Mouse (Mus musculus): ENCODE measurements around the gene Clrn2. TPM values are rescaled to one million over a fixed set of nuclear protein-coding genes. Genes with fewer than 3 reads are reported as not detected.
A peak's percentile ranks its signal among the peaks of the same experiment; 100 is the strongest.

Gene Clrn2
- total and polyA plus RNA-seq, 2 experiments from 2014 or later: 0.27 TPM; not detected in 1

GRCm38 (mm10) chr5:45472880-45473450 is 19.4 kb downstream of the Clrn2 start:
- H3K4me1 ChIP-seq (ENCODE audit: insufficient read depth, low read length): no peaks in the 10 kb centered on the region
- H3K4me2 ChIP-seq (ENCODE audit: low read depth, low read length, poor library complexity, severe bottlenecking): no peak overlapping the region
- no peak for TF ChIP-seq CTCF (IDR thresholded peaks at IDR 0.05)
- 0 out of 2 replicates have a peak, but pooled peaks cover 4% of the 10 kb centered on the region for H3K27me3 ChIP-seq (ENCODE audit: insufficient read depth, low read length)
- H3K36me3 ChIP-seq (ENCODE audit: insufficient read depth, low read length): no peaks in the 10 kb centered on the region
- DNase-seq (ENCODE audit: low spot score) (no peak), ATAC-seq (ENCODE audit: low FRiP score) (no peak)
- H3K4me3 ChIP-seq (ENCODE audit: low read depth, low read length): no peak overlapping the region
- no peak overlapping the region for H3K9ac ChIP-seq (replicated peaks; ENCODE audit: low read length, poor library complexity, severe bottlenecking)
- no peaks in the 10 kb centered on the region for H3K9me3 ChIP-seq (ENCODE audit: low read length)
- WGBS: 46% methylated on average over 7 of the region's 7 CpGs
- no peak overlapping the region for H3K27ac ChIP-seq (ENCODE audit: low read depth, low read length)

GRCm38 (mm10) chr5:45473521-45473920 is 20.0 kb downstream of the Clrn2 start:
- WGBS: 86% methylated on average over 1 of the region's 1 CpGs
- H3K4me3 ChIP-seq (ENCODE audit: low read depth, low read length): no peak overlapping the region
- H3K27ac ChIP-seq (ENCODE audit: low read depth, low read length): no peak overlapping the region
- no peak for ATAC-seq (ENCODE audit: low FRiP score)
- TF ChIP-seq CTCF (IDR thresholded peaks at IDR 0.05): no peak
- no peaks in the 10 kb centered on the region for H3K9me3 ChIP-seq (ENCODE audit: low read length)
- DNase-seq (ENCODE audit: low spot score): no peak
- H3K9ac ChIP-seq (replicated peaks; ENCODE audit: low read length, poor library complexity, severe bottlenecking): no peak overlapping the region
- no peak overlapping the region for H3K4me2 ChIP-seq (ENCODE audit: low read depth, low read length, poor library complexity, severe bottlenecking)
- H3K4me1 ChIP-seq (ENCODE audit: insufficient read depth, low read length): no peaks in the 10 kb centered on the region
- H3K36me3 ChIP-seq (ENCODE audit: insufficient read depth, low read length): no peaks in the 10 kb centered on the region
- H3K27me3 ChIP-seq (ENCODE audit: insufficient read depth, low read length): 0 out of 2 replicates have a peak, but pooled peaks cover 4% of the 10 kb centered on the region

- H3K4me1 ChIP-seq (ENCODE audit: insufficient read depth, low read length): no peaks in the 10 kb centered on the region
- H3K4me3 ChIP-seq (ENCODE audit: low read depth, low read length): no peak overlapping the region
- peak; percentile 95 for TF ChIP-seq CTCF (IDR thresholded peaks at IDR 0.05)
- 30% methylated on average over 6 of the region's 6 CpGs for WGBS
- H3K4me2 ChIP-seq (ENCODE audit: low read depth, low read length, poor library complexity, severe bottlenecking): no peak overlapping the region
- 0 out of 2 replicates have a peak, but pooled peaks cover 4% of the 10 kb centered on the region for H3K27me3 ChIP-seq (ENCODE audit: insufficient read depth, low read length)
- no peak overlapping the region for H3K9ac ChIP-seq (replicated peaks; ENCODE audit: low read length, poor library complexity, severe bottlenecking)
- ATAC-seq (ENCODE audit: low FRiP score): peak; percentile 44; the same call in 1 of the 2 replicates
- H3K9me3 ChIP-seq (ENCODE audit: low read length): no peaks in the 10 kb centered on the region
- no peaks in the 10 kb centered on the region for H3K36me3 ChIP-seq (ENCODE audit: insufficient read depth, low read length)
- DNase-seq (ENCODE audit: low spot score): peak; percentile 91
- no peak overlapping the region for H3K27ac ChIP-seq (ENCODE audit: low read depth, low read length)
Measured at GRCm38 (mm10) chr5:45474215-45474614, 20.7 kb downstream of the Clrn2 start.

DNA sequence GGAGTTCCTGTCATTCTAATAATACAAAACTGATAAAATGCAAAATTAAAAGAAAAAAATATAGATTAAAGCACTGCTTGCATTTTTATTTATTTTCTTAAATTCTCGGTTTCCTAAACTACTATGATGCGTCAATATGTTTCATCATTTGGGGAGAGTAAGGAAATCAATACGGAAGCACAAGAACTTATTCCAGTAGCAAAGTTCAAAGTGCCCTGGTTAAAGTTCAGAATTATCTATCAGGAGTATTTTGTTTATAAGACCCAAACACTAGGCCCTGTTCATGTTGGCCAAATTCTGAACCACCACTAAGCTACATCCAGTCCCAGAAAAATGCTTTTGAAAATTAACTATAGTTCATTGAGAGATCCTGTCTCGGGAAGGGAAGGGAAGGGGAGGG is 21.2 kb downstream of the Clrn2 start:
- H3K4me3 ChIP-seq (ENCODE audit: low read depth, low read length): no peak overlapping the region
- TF ChIP-seq CTCF (IDR thresholded peaks at IDR 0.05): no peak
- no peaks in the 10 kb centered on the region for H3K9me3 ChIP-seq (ENCODE audit: low read length)
- H3K4me1 ChIP-seq (ENCODE audit: insufficient read depth, low read length): no peaks in the 10 kb centered on the region
- H3K27ac ChIP-seq (ENCODE audit: low read depth, low read length): no peak overlapping the region
- 77% methylated on average over 3 of the region's 4 CpGs for WGBS
- 0 out of 2 replicates have a peak, but pooled peaks cover 4% of the 10 kb centered on the region for H3K27me3 ChIP-seq (ENCODE audit: insufficient read depth, low read length)
- no peaks in the 10 kb centered on the region for H3K36me3 ChIP-seq (ENCODE audit: insufficient read depth, low read length)
- no peak overlapping the region for H3K4me2 ChIP-seq (ENCODE audit: low read depth, low read length, poor library complexity, severe bottlenecking)
- no peak overlapping the region for H3K9ac ChIP-seq (replicated peaks; ENCODE audit: low read length, poor library complexity, severe bottlenecking)
- ATAC-seq (ENCODE audit: low FRiP score) (no peak), DNase-seq (ENCODE audit: low spot score) (no peak)

- WGBS: 88% methylated on average over 5 of the region's 5 CpGs
- Histone ChIP-seq H3K9me3 (ENCODE audit: low read length) (no peaks in the 10 kb centered on the region), H3K4me3 (ENCODE audit: low read depth, low read length) (no peak overlapping the region), H3K27me3 (ENCODE audit: insufficient read depth, low read length) (0 out of 2 replicates have a peak, but pooled peaks cover 4% of the 10 kb centered on the region), H3K4me1 (ENCODE audit: insufficient read depth, low read length) (no peaks in the 10 kb centered on the region), H3K36me3 (ENCODE audit: insufficient read depth, low read length) (no peaks in the 10 kb centered on the region), H3K4me2 (ENCODE audit: low read depth, low read length, poor library complexity, severe bottlenecking) (no peak overlapping the region), H3K9ac (replicated peaks; ENCODE audit: low read length, poor library complexity, severe bottlenecking) (no peak overlapping the region), H3K27ac (ENCODE audit: low read depth, low read length) (no peak overlapping the region)
- DNase-seq (ENCODE audit: low spot score) (no peak), ATAC-seq (ENCODE audit: low FRiP score) (no peak)
- TF ChIP-seq CTCF (IDR thresholded peaks at IDR 0.05): no peak
Measured at GRCm38 (mm10) chr5:45475771-45476170, 22.2 kb downstream of the Clrn2 start.

- 31% methylated on average over 6 of the region's 6 CpGs for WGBS
- ATAC-seq (ENCODE audit: low FRiP score) (no peak), DNase-seq (ENCODE audit: low spot score) (peak; percentile 43)
- H3K4me1 ChIP-seq (ENCODE audit: insufficient read depth, low read length): no peaks in the 10 kb centered on the region
- H3K27me3 ChIP-seq (ENCODE audit: insufficient read depth, low read length): 0 out of 2 replicates have a peak, but pooled peaks cover 4% of the 10 kb centered on the region
- TF ChIP-seq CTCF (IDR thresholded peaks at IDR 0.05): no peak
- H3K9me3 ChIP-seq (ENCODE audit: low read length): no peaks in the 10 kb centered on the region
- no peak overlapping the region for H3K4me3 ChIP-seq (ENCODE audit: low read depth, low read length)
- no peak overlapping the region for H3K4me2 ChIP-seq (ENCODE audit: low read depth, low read length, poor library complexity, severe bottlenecking)
- no peak overlapping the region for H3K27ac ChIP-seq (ENCODE audit: low read depth, low read length)
- H3K36me3 ChIP-seq (ENCODE audit: insufficient read depth, low read length): no peaks in the 10 kb centered on the region
- no peak overlapping the region for H3K9ac ChIP-seq (replicated peaks; ENCODE audit: low read length, poor library complexity, severe bottlenecking)
Measured at GRCm38 (mm10) chr5:45476288-45476687, 22.7 kb downstream of the Clrn2 start.
